Mouse (Mus musculus): ENCODE results near the gene Mphosph9. TPM values are rescaled to one million over a fixed set of nuclear protein-coding genes. Genes with fewer than 3 reads are reported as not detected.

Gene Mphosph9
- polyA plus RNA-seq, 1 experiment from 2014 or later: 13.4 TPM

DNA sequence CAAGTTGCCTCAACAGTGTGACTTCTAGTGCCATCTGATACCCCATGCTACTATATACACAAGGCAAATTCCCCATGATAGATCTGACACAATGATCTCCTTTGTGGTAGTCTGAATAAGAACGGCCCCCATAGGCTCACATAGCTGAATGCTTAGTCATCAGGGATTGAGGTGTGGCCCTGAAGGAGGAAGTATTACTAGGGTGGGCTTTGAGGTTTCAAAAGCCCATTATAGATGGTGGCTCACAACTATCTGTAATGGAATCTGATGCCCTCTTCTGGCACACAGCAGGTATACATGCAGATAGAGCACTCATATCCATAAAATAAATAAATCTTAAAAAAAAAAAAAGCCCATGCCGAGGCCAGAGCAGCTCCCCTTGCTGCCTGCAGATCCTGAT lies 68.6 kb downstream of the Mphosph9 start:
- 53% methylated on average over 2 of the region's 2 CpGs for WGBS
- Histone ChIP-seq H3K4me2 (no peak overlapping the region), H3K27me3 (no peaks in the 10 kb centered on the region), H3K9ac (no peak overlapping the region), H3K36me3 (peaks cover 81% of the 10 kb centered on the region), H3K4me3 (replicated peaks) (no peak overlapping the region), H3K27ac (no peak overlapping the region), H3K4me1 (no peaks in the 10 kb centered on the region), H3K9me3 (replicated peaks) (no peaks in the 10 kb centered on the region)
- no peak for ATAC-seq (replicated peaks; ENCODE audit: low FRiP score)

DNA sequence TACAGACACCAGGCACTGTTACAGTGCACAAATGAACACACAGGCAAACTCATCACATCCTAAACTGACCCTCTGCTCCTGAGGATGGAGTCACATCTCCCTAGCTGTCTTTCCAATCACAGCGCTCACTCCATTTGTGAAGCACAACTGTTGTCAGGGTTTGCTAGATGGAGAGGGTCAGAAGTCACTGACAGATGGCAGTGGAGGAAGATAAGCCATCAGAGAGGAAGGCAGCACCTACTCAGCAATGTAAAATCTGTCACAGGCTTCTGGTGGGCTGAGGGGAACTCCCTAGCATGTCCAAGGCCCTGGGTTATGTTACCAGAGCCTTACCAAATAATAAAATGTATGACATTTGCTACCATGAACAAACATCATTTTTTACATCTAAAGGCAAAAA lies 69.7 kb downstream of the Mphosph9 start:
- peaks cover 87% of the 10 kb centered on the region for H3K36me3 ChIP-seq
- no peak for ATAC-seq (replicated peaks; ENCODE audit: low FRiP score)

DNA sequence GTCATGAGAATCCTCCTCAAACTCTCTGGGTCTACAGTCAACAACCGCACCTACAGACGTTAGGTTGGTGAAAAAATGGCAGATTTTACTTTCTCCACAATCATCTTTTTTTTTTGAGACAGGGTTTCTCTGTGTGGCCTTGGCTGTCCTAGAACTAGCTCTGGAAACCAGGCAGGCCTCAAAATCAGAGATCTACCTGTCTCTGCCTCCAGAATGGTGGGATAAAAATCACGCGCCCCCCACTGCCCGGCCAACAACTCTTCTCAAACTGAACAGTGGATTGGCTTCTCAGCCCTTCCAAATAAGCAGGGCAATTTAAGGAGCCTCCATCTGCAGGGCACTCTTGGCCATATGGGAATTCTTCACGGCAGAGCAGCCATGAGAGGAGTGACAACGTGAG lies 72.6 kb downstream of the Mphosph9 start:
- Histone ChIP-seq H3K4me1 (peaks cover 7% of the 10 kb centered on the region), H3K27ac (no peak overlapping the region), H3K27me3 (no peaks in the 10 kb centered on the region), H3K9me3 (replicated peaks) (no peaks in the 10 kb centered on the region), H3K4me3 (replicated peaks) (no peak overlapping the region), H3K4me2 (no peak overlapping the region), H3K36me3 (peaks cover 74% of the 10 kb centered on the region), H3K9ac (no peak overlapping the region)
- ATAC-seq (replicated peaks; ENCODE audit: low FRiP score): no peak
- 89% methylated on average over 7 of the region's 7 CpGs for WGBS

More for the DNA sequence above, 69.7 kb downstream of the Mphosph9 start:
- Histone ChIP-seq H3K4me3 (replicated peaks) (no peak overlapping the region), H3K9ac (no peak overlapping the region), H3K4me2 (no peak overlapping the region), H3K9me3 (replicated peaks) (no peaks in the 10 kb centered on the region), H3K4me1 (no peaks in the 10 kb centered on the region), H3K27me3 (no peaks in the 10 kb centered on the region), H3K27ac (no peak overlapping the region)
- 100% methylated on average over 1 of the region's 1 CpGs for whole genome bisulfite sequencing

DNA sequence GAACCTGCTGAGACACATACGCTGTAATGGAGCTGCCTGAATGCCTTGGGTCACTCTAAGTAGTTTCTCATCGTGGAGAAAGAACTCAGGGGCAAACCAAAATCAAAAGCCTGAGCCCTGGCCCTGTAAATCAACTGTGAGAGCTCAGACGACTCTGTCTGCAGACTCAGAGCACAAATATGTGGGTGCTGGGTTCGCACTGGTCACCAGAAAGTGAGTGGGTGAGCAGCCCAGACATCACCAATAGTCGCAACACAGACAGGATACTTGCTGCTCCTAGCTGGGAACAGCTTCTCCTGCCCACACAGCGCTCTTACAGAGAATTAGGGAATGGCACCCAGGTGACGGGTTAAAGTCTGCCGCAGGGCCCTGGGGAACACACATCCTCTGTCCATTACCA lies 74.2 kb downstream of the Mphosph9 start:
- no peak for ATAC-seq (replicated peaks; ENCODE audit: low FRiP score)
- Histone ChIP-seq H3K4me1 (peaks cover 16% of the 10 kb centered on the region), H3K9ac (no peak overlapping the region), H3K36me3 (peaks cover 59% of the 10 kb centered on the region), H3K27me3 (no peaks in the 10 kb centered on the region), H3K4me2 (no peak overlapping the region), H3K4me3 (replicated peaks) (no peak overlapping the region), H3K27ac (no peak overlapping the region), H3K9me3 (replicated peaks) (no peaks in the 10 kb centered on the region)
- WGBS: 76% methylated on average over 8 of the region's 8 CpGs

DNA sequence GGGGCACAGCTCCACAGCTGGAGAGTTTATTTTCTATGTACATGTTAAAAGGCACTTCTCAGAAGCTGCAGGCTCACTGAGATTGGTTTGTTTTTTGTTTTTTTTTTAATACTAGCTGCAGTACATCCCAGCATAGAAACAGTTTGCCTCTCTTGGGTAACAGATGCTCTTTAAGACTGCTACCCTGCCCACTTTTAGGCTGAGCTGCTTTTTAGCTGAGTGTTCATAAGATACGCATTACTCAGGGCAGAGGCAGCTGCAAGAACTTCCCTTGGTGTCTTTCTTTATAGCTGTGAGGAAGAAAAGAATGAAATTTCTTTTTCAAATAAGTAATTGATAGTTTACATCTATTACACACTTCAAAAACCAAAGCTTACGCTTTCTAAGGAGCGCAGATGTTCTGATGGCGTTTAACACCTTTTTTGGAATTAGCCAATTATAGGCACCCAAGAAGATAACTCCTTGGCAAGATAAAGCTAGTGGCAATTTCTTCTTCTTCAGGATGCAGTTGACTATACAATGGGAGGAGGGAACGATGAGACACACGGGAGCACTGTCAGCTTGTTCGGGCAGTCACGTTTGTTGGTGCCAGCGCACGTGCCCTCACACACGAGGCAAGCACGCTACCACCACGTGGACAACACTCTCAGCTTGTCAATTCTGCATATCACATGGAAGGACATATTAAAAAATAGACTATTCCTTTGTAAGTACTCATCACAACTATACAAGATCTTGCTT lies 75.0 kb downstream of the Mphosph9 start:
- ATAC-seq (replicated peaks; ENCODE audit: low FRiP score): no peak
- WGBS: 92% methylated on average over 13 of the region's 13 CpGs

DNA sequence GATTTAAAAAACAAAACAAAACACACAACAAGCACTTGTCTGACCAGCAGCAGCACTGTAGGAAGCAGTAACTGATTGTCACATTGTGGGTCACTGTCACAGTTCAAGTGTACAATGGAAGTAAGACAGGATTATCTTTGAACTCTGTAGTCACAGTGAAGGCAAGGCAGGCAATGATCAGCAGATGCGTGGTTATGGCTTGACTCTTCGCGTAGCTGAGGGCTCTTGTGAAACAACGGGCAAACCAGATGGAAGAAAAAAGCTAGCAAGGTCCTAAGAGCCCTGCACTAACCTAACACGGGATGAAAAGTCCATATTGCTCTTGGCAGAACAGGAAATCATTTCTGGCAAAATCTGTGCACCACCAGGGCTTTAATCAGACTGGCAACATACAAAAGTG lies 76.7 kb downstream of the Mphosph9 start:
- Histone ChIP-seq H3K27me3 (no peaks in the 10 kb centered on the region), H3K4me3 (replicated peaks) (no peak overlapping the region), H3K36me3 (peaks cover 38% of the 10 kb centered on the region), H3K4me1 (peaks cover 30% of the 10 kb centered on the region), H3K9ac (no peak overlapping the region), H3K27ac (no peak overlapping the region), H3K9me3 (replicated peaks) (no peaks in the 10 kb centered on the region), H3K4me2 (no peak overlapping the region)
- no peak for ATAC-seq (replicated peaks; ENCODE audit: low FRiP score)
- 86% methylated on average over 5 of the region's 5 CpGs for WGBS

More for the DNA sequence above, 75.0 kb downstream of the Mphosph9 start:
- H3K27me3 ChIP-seq: no peaks in the 10 kb centered on the region
- no peak overlapping the region for H3K4me2 ChIP-seq
- H3K4me3 ChIP-seq (replicated peaks): no peak overlapping the region
- H3K9me3 ChIP-seq (replicated peaks): no peaks in the 10 kb centered on the region
- peaks cover 24% of the 10 kb centered on the region for H3K4me1 ChIP-seq
- no peak overlapping the region for H3K27ac ChIP-seq
- H3K36me3 ChIP-seq: peaks cover 51% of the 10 kb centered on the region
- H3K9ac ChIP-seq: no peak overlapping the region

DNA sequence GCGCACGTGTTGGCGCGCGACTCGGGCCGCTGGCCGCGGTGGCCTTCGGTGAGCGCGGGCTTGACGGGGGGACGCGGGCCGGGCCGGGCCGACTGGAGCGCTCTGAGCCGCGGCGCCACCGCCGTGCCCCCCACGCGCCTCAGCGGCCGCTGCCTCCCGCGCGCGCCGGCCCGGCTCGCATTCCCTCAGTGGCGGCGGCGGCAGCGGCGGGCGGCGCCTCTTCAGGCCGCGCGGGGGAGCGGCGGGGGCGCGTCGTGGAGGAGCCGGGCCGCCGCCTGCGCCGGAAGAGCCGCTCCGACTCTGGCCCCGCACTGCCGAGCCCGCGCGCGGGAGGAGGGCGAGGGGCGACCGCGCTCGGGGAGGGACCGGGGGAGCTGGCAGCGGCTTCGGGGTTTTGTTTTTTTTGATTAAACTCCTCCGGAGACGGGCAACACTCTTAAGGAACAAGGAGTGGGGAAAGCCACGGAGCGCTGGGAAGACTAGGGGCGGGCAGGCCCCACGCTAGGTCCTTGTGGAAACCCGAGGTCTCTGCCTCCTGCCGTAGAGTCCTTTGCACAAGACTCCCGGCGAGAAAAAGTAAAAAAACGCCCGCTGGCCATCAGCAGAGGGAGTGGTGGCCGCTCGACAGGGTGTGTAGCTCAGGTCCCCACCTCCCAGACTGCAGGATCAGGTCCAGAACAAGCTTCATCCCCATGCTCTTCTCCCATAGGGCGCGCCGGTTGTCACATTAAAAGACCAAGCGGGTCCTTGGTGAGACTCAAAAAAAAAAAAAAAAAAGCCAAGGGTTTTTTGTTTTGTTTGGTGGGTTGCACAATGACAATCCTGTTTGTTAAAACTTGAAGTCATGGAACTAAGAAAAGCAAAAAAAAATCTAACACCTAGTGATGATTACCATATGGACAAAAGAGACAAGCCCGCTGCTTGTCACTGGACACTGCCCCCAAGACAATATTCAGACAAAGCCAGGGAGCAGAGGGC lies 77.9 kb downstream of the Mphosph9 start, which contains the start of gene Pitpnm2:
Gene Pitpnm2 (minus strand): TSS at position 147 of the 978 bp plus-strand sequence.
- Histone ChIP-seq H3K4me1 (peaks cover 30% of the 10 kb centered on the region), H3K36me3 (peaks cover 37% of the 10 kb centered on the region), H3K4me2 (peak within 1 kb of the TSS; percentile 84), H3K4me3 (replicated peaks) (peak within 1 kb of the TSS; percentile 75), H3K9ac (peak within 1 kb of the TSS; percentile 77), H3K27ac (peak within 1 kb of the TSS; percentile 88), H3K27me3 (no peaks in the 10 kb centered on the region), H3K9me3 (replicated peaks) (no peaks in the 10 kb centered on the region)
- peak; percentile 83 for ATAC-seq (replicated peaks; ENCODE audit: low FRiP score)
- WGBS: under 1% methylated on average over 81 of the region's 90 CpGs

DNA sequence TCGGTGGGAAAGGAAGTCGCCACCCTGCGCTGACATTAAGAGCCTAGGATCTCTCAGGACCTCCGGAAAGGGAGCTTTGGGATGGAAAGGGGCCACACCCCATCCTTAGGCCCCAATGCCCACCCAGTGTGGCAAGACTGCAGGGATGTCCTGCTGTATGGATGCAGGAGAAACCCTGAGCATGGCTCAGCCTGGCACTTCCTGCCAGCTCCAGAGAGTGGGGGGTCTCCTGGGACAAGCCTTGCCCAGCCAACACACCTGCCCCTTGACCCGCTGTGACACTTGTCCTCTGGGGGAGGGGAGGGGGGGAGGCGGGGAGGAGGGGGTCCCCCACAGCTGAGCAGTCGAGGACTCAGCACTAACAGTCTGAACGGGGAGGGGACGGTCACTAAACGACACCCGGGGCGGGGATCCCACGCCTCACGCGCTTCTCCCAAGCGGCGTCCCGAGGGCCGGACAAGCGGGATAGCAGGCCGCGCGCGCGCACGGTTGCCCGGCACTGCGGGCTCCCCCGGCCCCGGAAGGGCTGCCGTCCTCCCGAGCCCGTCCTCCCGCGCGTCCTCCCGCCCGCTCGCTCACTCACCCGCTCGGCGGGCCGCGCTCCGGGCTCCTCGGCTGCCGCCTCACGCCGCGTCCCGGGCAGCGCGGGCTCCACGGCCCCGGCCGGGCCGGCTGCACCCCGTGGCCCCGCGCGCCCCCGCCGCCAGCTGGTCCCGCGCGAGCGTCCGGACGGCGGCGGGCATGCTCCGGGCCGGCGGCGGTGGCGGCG lies 78.7 kb downstream of the Mphosph9 start:
- H3K9me3 ChIP-seq (replicated peaks): no peaks in the 10 kb centered on the region
- H3K27ac ChIP-seq: peak overlapping the region; percentile 88
- H3K4me1 ChIP-seq: peaks cover 30% of the 10 kb centered on the region
- peak overlapping the region; percentile 77 for H3K9ac ChIP-seq
- H3K36me3 ChIP-seq: peaks cover 39% of the 10 kb centered on the region
- 2% methylated on average over 40 of the region's 77 CpGs for WGBS
- H3K4me3 ChIP-seq (replicated peaks): peak overlapping the region; percentile 75
- H3K27me3 ChIP-seq: no peaks in the 10 kb centered on the region
- H3K4me2 ChIP-seq: peak overlapping the region; percentile 84
- ATAC-seq (replicated peaks; ENCODE audit: low FRiP score): peak; percentile 47

DNA sequence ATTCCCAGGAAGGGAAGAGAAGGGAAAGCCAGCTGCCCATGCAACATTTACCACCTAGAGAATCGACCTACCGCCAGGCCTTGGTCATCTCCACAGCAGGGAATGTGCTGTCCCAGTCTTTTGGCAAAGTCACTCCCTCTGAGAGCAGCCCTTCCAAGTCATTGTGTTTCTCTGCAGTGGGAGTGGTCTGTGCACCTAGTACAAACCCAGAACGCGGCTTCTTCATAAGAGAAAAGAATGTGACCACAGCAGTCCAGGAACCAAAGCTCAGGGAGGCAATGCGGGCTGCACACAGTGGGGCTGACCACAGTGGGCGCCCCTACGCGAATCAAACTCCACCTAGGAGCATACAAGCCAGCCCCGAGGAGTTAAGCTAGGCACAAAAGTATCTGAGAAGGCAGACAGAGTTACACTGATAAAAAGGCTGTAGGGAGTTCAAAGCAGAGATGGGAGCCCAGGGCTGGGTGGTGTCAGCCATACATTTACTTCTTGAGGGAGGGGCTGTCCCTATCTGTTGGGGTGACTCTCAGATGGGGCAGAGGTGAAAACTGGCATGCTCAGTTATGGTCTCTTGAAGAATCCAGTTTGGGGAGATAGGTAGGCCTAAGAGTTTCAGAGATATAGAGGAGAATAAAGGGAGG lies 79.7 kb downstream of the Mphosph9 start:
- no peak for ATAC-seq (replicated peaks; ENCODE audit: low FRiP score)
- H3K36me3 ChIP-seq: peaks cover 33% of the 10 kb centered on the region
- WGBS: 44% methylated on average over 9 of the region's 9 CpGs
- H3K4me2 ChIP-seq: peak overlapping the region; percentile 84
- H3K9ac ChIP-seq: no peak overlapping the region
- H3K4me3 ChIP-seq (replicated peaks): peak overlapping the region; percentile 75
- peak overlapping the region; percentile 88 for H3K27ac ChIP-seq
- H3K9me3 ChIP-seq (replicated peaks): no peaks in the 10 kb centered on the region
- no peaks in the 10 kb centered on the region for H3K27me3 ChIP-seq
- peaks cover 30% of the 10 kb centered on the region for H3K4me1 ChIP-seq

DNA sequence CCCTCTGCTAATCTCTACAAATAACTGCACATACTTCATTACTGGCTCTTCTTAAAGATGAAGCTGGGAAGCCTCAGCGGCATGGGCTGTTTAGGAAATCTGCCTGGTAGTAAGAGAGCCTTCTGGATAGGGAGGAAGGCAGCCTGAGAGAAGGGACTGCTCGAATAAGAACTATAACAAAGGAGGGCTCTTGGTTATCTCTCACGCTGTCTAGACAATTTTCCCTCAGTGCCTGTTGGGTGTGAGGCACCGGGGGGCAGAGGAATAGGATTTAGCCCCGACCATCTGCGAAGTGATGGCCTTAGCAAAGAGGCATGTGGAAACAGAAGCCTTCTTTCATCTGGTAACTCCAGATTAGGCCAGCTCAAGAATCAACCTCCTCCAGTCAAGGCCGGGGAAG lies 80.5 kb downstream of the Mphosph9 start:
- H3K9me3 ChIP-seq (replicated peaks): no peaks in the 10 kb centered on the region
- no peak overlapping the region for H3K9ac ChIP-seq
- H3K27ac ChIP-seq: no peak overlapping the region
- 0 out of 2 replicates have a peak overlapping the region, but pooled peaks have one; percentile 84 for H3K4me2 ChIP-seq
- no peak for ATAC-seq (replicated peaks; ENCODE audit: low FRiP score)
- H3K27me3 ChIP-seq: no peaks in the 10 kb centered on the region
- no peak overlapping the region for H3K4me3 ChIP-seq (replicated peaks)
- peaks cover 27% of the 10 kb centered on the region for H3K36me3 ChIP-seq
- 68% methylated on average over 7 of the region's 7 CpGs for WGBS
- H3K4me1 ChIP-seq: peaks cover 33% of the 10 kb centered on the region

DNA sequence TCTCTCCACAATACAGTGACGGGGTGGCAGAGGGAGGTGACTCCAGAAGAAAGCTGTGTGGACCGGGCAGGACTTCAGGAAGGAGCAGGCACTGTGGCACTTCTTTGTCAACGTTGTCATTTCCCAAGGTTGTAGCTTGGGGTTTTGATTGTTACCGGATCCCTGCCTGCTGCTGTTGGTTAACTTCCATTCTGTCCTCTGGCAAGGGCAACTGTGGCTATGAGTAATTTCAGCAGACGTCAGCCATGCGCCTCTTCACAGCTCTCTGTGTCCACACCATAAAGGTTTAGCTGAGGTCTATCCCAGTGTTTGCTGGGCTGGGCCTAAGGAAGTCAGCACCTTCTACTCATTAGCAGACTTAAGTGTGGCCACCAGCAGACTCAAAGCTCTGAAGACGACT lies 82.9 kb downstream of the Mphosph9 start:
- no peak for ATAC-seq (replicated peaks; ENCODE audit: low FRiP score)
- 88% methylated on average over 7 of the region's 7 CpGs for WGBS

More for the DNA sequence above, 82.9 kb downstream of the Mphosph9 start:
- Histone ChIP-seq H3K27me3 (no peaks in the 10 kb centered on the region), H3K36me3 (peaks cover 25% of the 10 kb centered on the region), H3K9me3 (replicated peaks) (no peaks in the 10 kb centered on the region), H3K4me3 (replicated peaks) (no peak overlapping the region), H3K27ac (no peak overlapping the region), H3K4me1 (peaks cover 44% of the 10 kb centered on the region), H3K9ac (no peak overlapping the region), H3K4me2 (no peak overlapping the region)

Measured in kidney, embryonic 15.5 days (tissue).